Mouse (Mus musculus) stomach, embryonic 14.5 days (tissue): ENCODE data around the gene Swsap1. TPM values are rescaled to one million over a fixed set of nuclear protein-coding genes. Genes with fewer than 3 reads are reported as not detected.

Experiments
- ATAC-seq: fragments of 200-750 bp; cut with Nextera tagmentation; 2 replicates; pipeline ENCODE4 v1.8.0; 2017; ENCODE audit warnings: low read depth, moderate TSS enrichment; ENCODE audit not compliant: insufficient number of reproducible peaks, insufficient read depth, low FRiP score
- H3K27ac ChIP-seq: fragments of 300-500 bp; sonication (generic); 2 replicates; pipeline ENCODE4 v1.5.1; 2014; ENCODE audit warnings: mild to moderate bottlenecking, low read length, moderate library complexity, mixed read lengths
- H3K27me3 ChIP-seq: fragments of 300-500 bp; sonication (generic); 2 replicates; pipeline ENCODE4 v1.6.1; 2014; ENCODE audit warnings: low read length, control low read depth, mixed read lengths; ENCODE audit not compliant: control insufficient read depth, insufficient read depth
- H3K36me3 ChIP-seq: fragments of 300-500 bp; sonication (generic); 2 replicates; pipeline ENCODE4 v1.6.1; 2014; ENCODE audit warnings: mild to moderate bottlenecking, control low read depth, low read length, moderate library complexity, mixed read lengths; ENCODE audit not compliant: control insufficient read depth, insufficient read depth
- H3K4me1 ChIP-seq: fragments of 300-500 bp; sonication (generic); 2 replicates; pipeline ENCODE4 v1.6.1; 2014; ENCODE audit warnings: low read length, control low read depth, mixed read lengths; ENCODE audit not compliant: control insufficient read depth, insufficient read depth
- H3K4me2 ChIP-seq: fragments of 300-500 bp; sonication (generic); replicated peaks from 2 replicates; pipeline ENCODE4 v1.6.1; 2014; ENCODE audit warnings: low read depth, low read length, control low read depth
- H3K4me3 ChIP-seq: fragments of 300-500 bp; sonication (generic); 2 replicates; pipeline ENCODE4 v1.5.1; 2014; ENCODE audit warnings: low read depth, low read length, control low read depth
- H3K9ac ChIP-seq: fragments of 300-500 bp; sonication (generic); replicated peaks from 2 replicates; pipeline ENCODE4 v1.6.1; 2014; ENCODE audit warnings: low read depth, mild to moderate bottlenecking, control low read depth, low read length, moderate library complexity, mixed read lengths
- H3K9me3 ChIP-seq: fragments of 300-500 bp; sonication (generic); 2 replicates; pipeline ENCODE4 v1.6.1; 2016; ENCODE audit warnings: low read depth, low read length, control low read depth; ENCODE audit not compliant: control insufficient read depth
- WGBS: fragments of 180-500 bp; shearing (Covaris S2); extraction: QIAGEN DNeasy Blood & Tissue Kit; methylation state at CpG from one replicate; pipeline ENCODE4 v1.1.7; 2014; 5-methylcytosine and 5-hydroxymethylcytosine counted together
- polyA plus RNA-seq: library from polyadenylated mRNA; unstranded; fragments of >200 nt; fragmentation: Nextera tagmentation; extraction: Ambion mirVana; gene quantifications from 2 replicates; pipeline ENCODE4 v1.2.1, GENCODE M21; 2014

Swsap1 gene
- polyA plus RNA-seq, 1 experiment from 2014 or later, result 8.9 TPM

- 88% methylated on average over 4 of the region's 4 CpGs for WGBS
- Histone ChIP-seq H3K36me3 (no peaks in the 10 kb centered on the region), H3K9ac (no peak overlapping the region), H3K27ac (no peak overlapping the region), H3K27me3 (no peaks in the 10 kb centered on the region), H3K4me1 (peaks cover 15% of the 10 kb centered on the region; the same call in 1 of the 2 replicates), H3K9me3 (no peaks in the 10 kb centered on the region), H3K4me3 (no peak overlapping the region), H3K4me2 (no peak overlapping the region)
- no peak for ATAC-seq
Observed at GRCm38 (mm10) chr9:21923036-21923435, 32.5 kb upstream of the Swsap1 start.

- Histone ChIP-seq H3K4me3 (no peak overlapping the region), H3K4me2 (no peak overlapping the region), H3K9ac (no peak overlapping the region), H3K9me3 (no peaks in the 10 kb centered on the region), H3K27ac (peak overlapping the region; percentile 45), H3K4me1 (peaks cover 15% of the 10 kb centered on the region; the same call in 1 of the 2 replicates), H3K36me3 (no peaks in the 10 kb centered on the region), H3K27me3 (no peaks in the 10 kb centered on the region)
- WGBS, result 47% methylated on average over 3 of the region's 3 CpGs
- no peak; the same call in 1 of the 2 replicates for ATAC-seq
Observed at GRCm38 (mm10) chr9:21923490-21924098, 32.0 kb upstream of the Swsap1 start.

DNA sequence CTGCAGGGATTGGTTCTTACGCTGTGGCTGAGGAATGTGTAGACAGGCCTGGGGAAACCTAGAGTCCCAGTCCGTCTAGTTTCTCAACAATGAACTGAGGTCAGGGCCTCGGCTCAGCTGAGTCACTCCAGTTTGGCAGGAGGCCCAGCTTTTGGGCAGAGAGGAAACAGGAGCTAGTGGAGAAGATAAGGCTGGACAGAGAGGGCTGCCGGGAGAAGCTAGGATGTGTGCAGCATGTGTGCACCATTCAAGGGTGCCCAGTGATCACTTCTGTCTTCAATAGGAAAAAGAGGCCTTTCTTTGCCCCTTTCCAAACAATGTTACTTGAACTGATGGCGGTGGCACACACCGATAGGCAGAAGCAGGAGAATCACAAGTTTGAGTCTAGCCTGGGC is 31.5 kb upstream of the Swsap1 start:
- H3K36me3 ChIP-seq, result no peaks in the 10 kb centered on the region
- H3K4me2 ChIP-seq, result no peak overlapping the region
- peak overlapping the region; percentile 45 for H3K27ac ChIP-seq
- no peaks in the 10 kb centered on the region for H3K27me3 ChIP-seq
- no peak overlapping the region for H3K9ac ChIP-seq
- H3K4me3 ChIP-seq, result no peak overlapping the region
- ATAC-seq, result peak; percentile 68; the same call in 1 of the 2 replicates
- H3K4me1 ChIP-seq, result peaks cover 15% of the 10 kb centered on the region; the same call in 1 of the 2 replicates
- H3K9me3 ChIP-seq, result no peaks in the 10 kb centered on the region
- 40% methylated on average over 6 of the region's 6 CpGs for WGBS

DNA sequence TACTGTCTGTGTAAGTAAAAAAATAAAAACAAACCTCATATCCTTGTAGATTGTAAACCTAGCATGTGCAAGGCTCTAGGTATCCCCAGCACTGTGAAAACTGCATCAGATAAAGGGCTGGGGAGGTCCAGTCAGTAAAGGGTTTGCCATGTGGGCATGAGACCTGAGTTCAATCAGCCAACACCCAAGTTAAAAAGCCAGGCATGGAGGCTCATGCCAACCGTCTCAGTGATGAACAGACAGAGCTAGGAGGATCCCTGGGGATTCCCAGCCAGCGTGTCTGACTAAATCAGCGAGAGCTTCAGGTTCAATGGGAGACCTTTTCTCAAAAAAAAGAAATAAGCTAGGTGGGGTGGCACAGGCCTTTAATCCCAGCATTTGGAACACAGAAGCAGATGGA is 30.5 kb upstream of the Swsap1 start:
- no peaks in the 10 kb centered on the region for H3K36me3 ChIP-seq
- H3K9ac ChIP-seq, result no peak overlapping the region
- no peak for ATAC-seq
- no peaks in the 10 kb centered on the region for H3K27me3 ChIP-seq
- no peak overlapping the region for H3K4me3 ChIP-seq
- peaks cover 15% of the 10 kb centered on the region; the same call in 1 of the 2 replicates for H3K4me1 ChIP-seq
- no peak overlapping the region for H3K4me2 ChIP-seq
- H3K9me3 ChIP-seq, result no peaks in the 10 kb centered on the region
- WGBS, result 96% methylated on average over 3 of the region's 3 CpGs
- H3K27ac ChIP-seq, result no peak overlapping the region

- Histone ChIP-seq H3K4me2 (no peak overlapping the region), H3K4me3 (no peak overlapping the region), H3K9me3 (no peaks in the 10 kb centered on the region), H3K27ac (no peak overlapping the region), H3K4me1 (peaks cover 15% of the 10 kb centered on the region; the same call in 1 of the 2 replicates), H3K36me3 (no peaks in the 10 kb centered on the region), H3K9ac (no peak overlapping the region), H3K27me3 (no peaks in the 10 kb centered on the region)
- 94% methylated on average over 1 of the region's 1 CpGs for WGBS
- no peak for ATAC-seq
Observed at GRCm38 (mm10) chr9:21925506-21925905, 30.0 kb upstream of the Swsap1 start.

DNA sequence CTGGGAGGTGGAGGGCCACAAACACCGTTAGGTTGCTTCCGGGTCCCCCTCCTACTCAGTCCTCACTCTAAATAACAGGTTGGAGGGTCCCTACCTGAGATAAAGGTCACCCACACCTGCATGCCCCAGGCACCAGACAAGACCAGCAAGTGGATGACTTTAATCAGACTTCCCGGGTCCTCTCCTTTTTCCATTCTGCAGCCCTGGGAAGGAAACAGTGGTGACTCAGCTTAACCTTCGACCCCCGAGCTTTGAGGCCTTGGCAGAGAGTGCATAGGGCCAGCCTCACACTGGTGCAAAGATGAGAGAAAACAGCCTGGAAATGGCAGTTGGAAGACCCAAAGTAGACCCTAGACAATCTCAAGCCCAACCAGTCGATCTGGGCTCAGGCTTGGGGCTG is 29.4 kb upstream of the Swsap1 start:
- H3K4me2 ChIP-seq, result peak overlapping the region; percentile 53
- ATAC-seq, result no peak
- peak overlapping the region; percentile 40; the same call in 1 of the 2 replicates for H3K4me3 ChIP-seq
- no peaks in the 10 kb centered on the region for H3K9me3 ChIP-seq
- no peaks in the 10 kb centered on the region for H3K36me3 ChIP-seq
- H3K9ac ChIP-seq, result peak overlapping the region; percentile 49; the same call in 1 of the 2 replicates
- H3K27ac ChIP-seq, result no peak overlapping the region
- 74% methylated on average over 6 of the region's 6 CpGs for WGBS
- H3K4me1 ChIP-seq, result peaks cover 15% of the 10 kb centered on the region; the same call in 1 of the 2 replicates
- H3K27me3 ChIP-seq, result no peaks in the 10 kb centered on the region

DNA sequence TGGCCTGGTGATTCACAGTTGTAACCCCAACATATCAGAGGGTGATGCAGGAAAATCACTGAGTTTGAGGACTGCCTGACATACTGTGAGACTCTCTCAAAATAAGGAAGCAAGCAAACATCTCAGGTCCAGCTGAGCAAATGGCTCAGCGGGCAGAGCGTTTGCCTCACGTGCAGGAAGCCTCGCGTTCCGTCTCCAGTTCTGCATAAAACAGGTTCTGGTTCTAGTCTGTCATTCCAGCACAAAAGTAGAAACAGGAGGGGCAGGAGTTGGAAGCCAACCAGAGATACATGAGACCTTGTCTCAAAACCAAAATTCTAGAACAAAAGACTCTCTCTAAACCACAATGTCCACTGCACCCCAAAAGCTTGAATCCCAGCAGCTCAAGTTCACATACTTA is 28.8 kb upstream of the Swsap1 start:
- Histone ChIP-seq H3K36me3 (no peaks in the 10 kb centered on the region), H3K4me1 (peaks cover 15% of the 10 kb centered on the region; the same call in 1 of the 2 replicates), H3K9me3 (no peaks in the 10 kb centered on the region), H3K9ac (peak overlapping the region; percentile 49), H3K4me2 (peak overlapping the region; percentile 53), H3K27ac (peak overlapping the region; percentile 29; the same call in 1 of the 2 replicates), H3K4me3 (peak overlapping the region; percentile 40), H3K27me3 (no peaks in the 10 kb centered on the region)
- 4% methylated on average over 6 of the region's 6 CpGs for WGBS
- ATAC-seq, result no peak

- Histone ChIP-seq H3K4me2 (peak within 1 kb of the TSS; percentile 53), H3K4me3 (peak within 1 kb of the TSS; percentile 40), H3K9ac (peak within 1 kb of the TSS; percentile 49), H3K27ac (peak within 1 kb of the TSS; percentile 29; the same call in 1 of the 2 replicates), H3K4me1 (peaks cover 15% of the 10 kb centered on the region; the same call in 1 of the 2 replicates), H3K27me3 (no peaks in the 10 kb centered on the region), H3K9me3 (no peaks in the 10 kb centered on the region), H3K36me3 (no peaks in the 10 kb centered on the region)
- peak; percentile 95 for ATAC-seq
- WGBS, result under 1% methylated on average over 28 of the region's 28 CpGs
Observed at GRCm38 (mm10) chr9:21927208-21927753, 28.3 kb upstream of the Swsap1 start, which contains the start of the genes Ccdc159 and Tmem205. Gene Ccdc159, plus strand, starts transcription at chr9:21927471. Gene Tmem205, minus strand, starts transcription at chr9:21927556.
